In genomic region chr13:109547700-109548099, GRCm38 (mm10) we compare ENCODE assay signal across 8 mouse cellular contexts.
A peak's percentile ranks its signal among the peaks of the same experiment; 100 is the strongest.
DNase-seq lines count a peak whose midpoint lies in the region; ATAC-seq lines count a peak whose summit lies in the region.

No protein-coding gene starts in this region.

- ATAC-seq in forebrain, embryonic 16.5 days: peak; percentile 64
- ATAC-seq in hindbrain, embryonic 11.5 days (ENCODE audit: low FRiP score): peak; percentile 84

- H3K9ac ChIP-seq in forebrain, embryonic 16.5 days (replicated peaks; ENCODE audit: low read depth, low read length): no peak overlapping the region
- no peak overlapping the region for H3K9ac ChIP-seq in hindbrain, embryonic 11.5 days (ENCODE audit: low read depth, low read length)

- WGBS in forebrain, embryonic 16.5 days: 30% methylated on average over 6 of the region's 6 CpGs
- WGBS in hindbrain, embryonic 11.5 days: 33% methylated on average over 6 of the region's 6 CpGs

- no peak overlapping the region for H3K27ac ChIP-seq in forebrain, embryonic 16.5 days (ENCODE audit: low read length)
- H3K27ac ChIP-seq in hindbrain, embryonic 11.5 days (ENCODE audit: low read depth, low read length): no peak overlapping the region

- H3K4me2 ChIP-seq in forebrain, embryonic 16.5 days (ENCODE audit: low read length): no peak overlapping the region
- H3K4me2 ChIP-seq in hindbrain, embryonic 11.5 days (replicated peaks; ENCODE audit: low read depth, low read length): no peak overlapping the region

- no peaks in the 10 kb centered on the region for H3K27me3 ChIP-seq in forebrain, embryonic 16.5 days (replicated peaks; ENCODE audit: control insufficient read depth, insufficient read depth, low read length)
- H3K27me3 ChIP-seq in hindbrain, embryonic 11.5 days (ENCODE audit: control insufficient read depth, insufficient read depth, low read length): no peaks in the 10 kb centered on the region

- H3K36me3 ChIP-seq in forebrain, embryonic 16.5 days (ENCODE audit: control insufficient read depth, insufficient read depth): no peaks in the 10 kb centered on the region
- H3K36me3 ChIP-seq in hindbrain, embryonic 11.5 days (ENCODE audit: control insufficient read depth, insufficient read depth, low read length): no peaks in the 10 kb centered on the region

- no peak overlapping the region for H3K4me3 ChIP-seq in forebrain, embryonic 16.5 days (replicated peaks; ENCODE audit: low read length)
- no peak overlapping the region for H3K4me3 ChIP-seq in hindbrain, embryonic 11.5 days (ENCODE audit: low read depth, low read length)

- H3K4me1 ChIP-seq in forebrain, embryonic 16.5 days (replicated peaks; ENCODE audit: control insufficient read depth, insufficient read depth, low read length): peaks cover 13% of the 10 kb centered on the region
- H3K4me1 ChIP-seq in hindbrain, embryonic 11.5 days (replicated peaks; ENCODE audit: control insufficient read depth, insufficient read depth, low read length): no peaks in the 10 kb centered on the region

- no peaks in the 10 kb centered on the region for H3K9me3 ChIP-seq in forebrain, embryonic 16.5 days (ENCODE audit: control insufficient read depth, low read length)
- no peaks in the 10 kb centered on the region for H3K9me3 ChIP-seq in hindbrain, embryonic 11.5 days (ENCODE audit: control insufficient read depth, low read length)

- peak; percentile 76 for DNase-seq in Muller cell, postnatal 12 days (ENCODE audit: inconsistent ontology term)
- DNase-seq in cerebellum, adult 11 months: peak; percentile 72
- DNase-seq in hindbrain, embryonic 11.5 days (ENCODE audit: low spot score): peak; percentile 88
- DNase-seq in layer of hippocampus, adult 9-11 months: peak; percentile 77
- DNase-seq in lung, postnatal 25 days (ENCODE audit: low spot score): peak; percentile 83
- DNase-seq in right cerebral cortex, adult 18-20 months: peak; percentile 84
- peak; percentile 87 for DNase-seq in thymus, postnatal 4 days
